Mouse (Mus musculus): ENCODE results near the gene Ttc21a. TPM values are rescaled to one million over a fixed set of nuclear protein-coding genes. Genes with fewer than 3 reads are reported as not detected.
A peak's percentile ranks its signal among the peaks of the same experiment; 100 is the strongest.

Ttc21a gene
- polyA plus RNA-seq, 1 experiment from 2014 or later: 1.3 TPM

DNA sequence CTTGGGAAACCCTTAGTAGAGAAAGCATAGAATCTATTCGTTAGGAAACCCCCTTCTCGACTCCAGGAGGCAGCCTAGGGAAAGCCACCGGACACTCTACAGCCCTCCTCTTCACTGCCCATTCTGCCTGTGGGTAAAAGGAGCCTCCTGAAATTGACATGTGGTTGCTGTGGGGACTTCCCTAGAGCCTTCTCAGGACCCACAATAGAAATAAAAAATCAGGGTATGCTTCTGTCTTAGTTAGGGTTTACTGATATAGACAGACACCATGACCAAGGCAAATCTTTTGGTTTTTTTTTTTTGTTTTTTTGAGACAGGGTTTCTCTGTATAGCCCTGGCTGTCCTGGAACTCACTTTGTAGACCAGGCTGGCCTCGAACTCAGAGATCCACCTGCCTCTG lies 58.7 kb downstream of the Ttc21a start:
- ATAC-seq (ENCODE audit: low read depth): no peak
- H3K4me2 ChIP-seq (ENCODE audit: low read depth, low read length): no peak overlapping the region
- no peaks in the 10 kb centered on the region for H3K9me3 ChIP-seq (ENCODE audit: control insufficient read depth, low read length)
- 80% methylated on average over 4 of the region's 4 CpGs for WGBS
- no peak overlapping the region for H3K9ac ChIP-seq (ENCODE audit: low read length)
- peaks cover 8% of the 10 kb centered on the region for H3K4me1 ChIP-seq (replicated peaks; ENCODE audit: control insufficient read depth, insufficient read depth, low read length)
- H3K36me3 ChIP-seq (ENCODE audit: control insufficient read depth, insufficient read depth, low read length): no peaks in the 10 kb centered on the region
- no peaks in the 10 kb centered on the region for H3K27me3 ChIP-seq (ENCODE audit: control insufficient read depth, insufficient read depth, low read depth, low read length)
- no peak overlapping the region for H3K4me3 ChIP-seq (ENCODE audit: low read length)
- H3K27ac ChIP-seq (ENCODE audit: low read length): no peak overlapping the region

GRCm38 (mm10) chr9:119998776-119999175 lies 61.4 kb downstream of the Ttc21a start:
- Histone ChIP-seq H3K27me3 (ENCODE audit: control insufficient read depth, insufficient read depth, low read depth, low read length) (no peaks in the 10 kb centered on the region), H3K4me2 (ENCODE audit: low read depth, low read length) (no peak overlapping the region), H3K27ac (ENCODE audit: low read length) (no peak overlapping the region), H3K4me3 (ENCODE audit: low read length) (no peak overlapping the region), H3K4me1 (replicated peaks; ENCODE audit: control insufficient read depth, insufficient read depth, low read length) (peaks cover 17% of the 10 kb centered on the region), H3K9me3 (ENCODE audit: control insufficient read depth, low read length) (no peaks in the 10 kb centered on the region), H3K9ac (ENCODE audit: low read length) (no peak overlapping the region), H3K36me3 (ENCODE audit: control insufficient read depth, insufficient read depth, low read length) (no peaks in the 10 kb centered on the region)
- WGBS: 77% methylated on average over 1 of the region's 1 CpGs
- ATAC-seq (ENCODE audit: low read depth): no peak

- Histone ChIP-seq H3K27ac (ENCODE audit: low read length) (no peak overlapping the region), H3K36me3 (ENCODE audit: control insufficient read depth, insufficient read depth, low read length) (no peaks in the 10 kb centered on the region), H3K27me3 (ENCODE audit: control insufficient read depth, insufficient read depth, low read depth, low read length) (no peaks in the 10 kb centered on the region), H3K4me3 (ENCODE audit: low read length) (no peak overlapping the region), H3K9ac (ENCODE audit: low read length) (no peak overlapping the region), H3K4me1 (replicated peaks; ENCODE audit: control insufficient read depth, insufficient read depth, low read length) (peaks cover 17% of the 10 kb centered on the region), H3K9me3 (ENCODE audit: control insufficient read depth, low read length) (no peaks in the 10 kb centered on the region), H3K4me2 (ENCODE audit: low read depth, low read length) (no peak overlapping the region)
- WGBS: 60% methylated on average over 6 of the region's 6 CpGs
- ATAC-seq (ENCODE audit: low read depth): no peak
These were observed 62.2 kb downstream of the Ttc21a start for GRCm38 (mm10) chr9:119999636-120000035.

GRCm38 (mm10) chr9:120000761-120001160 lies 63.4 kb downstream of the Ttc21a start:
- H3K9me3 ChIP-seq (ENCODE audit: control insufficient read depth, low read length): no peaks in the 10 kb centered on the region
- ATAC-seq (ENCODE audit: low read depth): no peak
- peak overlapping the region; percentile 93 for H3K27ac ChIP-seq (ENCODE audit: low read length)
- no peak overlapping the region for H3K9ac ChIP-seq (ENCODE audit: low read length)
- no peak overlapping the region for H3K4me3 ChIP-seq (ENCODE audit: low read length)
- no peaks in the 10 kb centered on the region for H3K36me3 ChIP-seq (ENCODE audit: control insufficient read depth, insufficient read depth, low read length)
- WGBS: 69% methylated on average over 5 of the region's 5 CpGs
- H3K27me3 ChIP-seq (ENCODE audit: control insufficient read depth, insufficient read depth, low read depth, low read length): no peaks in the 10 kb centered on the region
- H3K4me1 ChIP-seq (replicated peaks; ENCODE audit: control insufficient read depth, insufficient read depth, low read length): peaks cover 17% of the 10 kb centered on the region
- H3K4me2 ChIP-seq (ENCODE audit: low read depth, low read length): no peak overlapping the region

DNA sequence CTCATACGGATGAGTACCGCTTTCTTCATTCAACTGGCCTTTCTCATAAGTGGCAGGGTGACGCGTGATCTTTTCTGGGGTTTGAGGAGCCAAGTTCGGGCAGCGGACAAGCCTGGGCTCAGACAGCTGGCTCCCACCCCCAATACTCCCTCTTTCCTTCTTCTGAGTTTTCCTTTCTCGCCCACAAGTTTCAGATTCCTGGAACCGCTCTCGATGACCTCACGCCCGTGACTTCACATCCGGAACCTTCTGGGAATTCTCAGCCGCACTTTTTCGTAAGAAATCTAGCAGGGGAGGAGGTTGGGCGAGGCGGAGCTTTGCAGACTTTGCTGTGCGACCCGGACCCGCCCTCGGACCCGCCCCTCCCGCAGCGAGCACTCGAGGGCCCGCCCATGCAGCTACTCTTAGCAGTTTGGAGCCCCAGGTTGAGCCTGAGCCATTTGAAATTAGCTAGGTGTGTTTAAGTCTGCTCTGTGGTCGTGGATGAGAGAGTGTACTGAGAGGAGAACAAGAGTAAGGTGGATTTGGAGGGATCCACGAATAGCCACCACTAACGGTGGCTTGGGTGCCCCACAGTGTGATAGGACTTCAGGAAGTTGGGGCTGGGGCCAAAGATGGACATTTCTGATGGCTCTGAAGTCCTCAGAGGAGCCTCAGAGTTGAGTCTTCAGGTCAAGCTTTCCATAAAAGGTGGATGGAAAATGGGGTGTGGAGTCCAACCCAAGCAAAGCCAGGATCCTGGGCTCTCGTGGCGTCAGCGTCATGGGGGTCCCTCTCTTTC lies 64.7 kb downstream of the Ttc21a start:
- no peaks in the 10 kb centered on the region for H3K36me3 ChIP-seq (ENCODE audit: control insufficient read depth, insufficient read depth, low read length)
- peak overlapping the region; percentile 71 for H3K4me2 ChIP-seq (ENCODE audit: low read depth, low read length)
- 8% methylated on average over 31 of the region's 31 CpGs for WGBS
- H3K27ac ChIP-seq (ENCODE audit: low read length): peak overlapping the region; percentile 93
- peak; percentile 92 for ATAC-seq (ENCODE audit: low read depth)
- H3K4me3 ChIP-seq (ENCODE audit: low read length): peak overlapping the region; percentile 50
- H3K9me3 ChIP-seq (ENCODE audit: control insufficient read depth, low read length): no peaks in the 10 kb centered on the region
- peaks cover 20% of the 10 kb centered on the region for H3K4me1 ChIP-seq (replicated peaks; ENCODE audit: control insufficient read depth, insufficient read depth, low read length)
- H3K9ac ChIP-seq (ENCODE audit: low read length): peak overlapping the region; percentile 69
- H3K27me3 ChIP-seq (ENCODE audit: control insufficient read depth, insufficient read depth, low read depth, low read length): no peaks in the 10 kb centered on the region

- peaks cover 20% of the 10 kb centered on the region for H3K4me1 ChIP-seq (replicated peaks; ENCODE audit: control insufficient read depth, insufficient read depth, low read length)
- no peaks in the 10 kb centered on the region for H3K27me3 ChIP-seq (ENCODE audit: control insufficient read depth, insufficient read depth, low read depth, low read length)
- H3K9me3 ChIP-seq (ENCODE audit: control insufficient read depth, low read length): no peaks in the 10 kb centered on the region
- WGBS: 81% methylated on average over 5 of the region's 5 CpGs
- no peaks in the 10 kb centered on the region for H3K36me3 ChIP-seq (ENCODE audit: control insufficient read depth, insufficient read depth, low read length)
- H3K4me3 ChIP-seq (ENCODE audit: low read length): no peak overlapping the region
- H3K9ac ChIP-seq (ENCODE audit: low read length): no peak overlapping the region
- no peak for ATAC-seq (ENCODE audit: low read depth)
- H3K27ac ChIP-seq (ENCODE audit: low read length): no peak overlapping the region
- H3K4me2 ChIP-seq (ENCODE audit: low read depth, low read length): no peak overlapping the region
These were observed 65.5 kb downstream of the Ttc21a start for GRCm38 (mm10) chr9:120002893-120003292.

DNA sequence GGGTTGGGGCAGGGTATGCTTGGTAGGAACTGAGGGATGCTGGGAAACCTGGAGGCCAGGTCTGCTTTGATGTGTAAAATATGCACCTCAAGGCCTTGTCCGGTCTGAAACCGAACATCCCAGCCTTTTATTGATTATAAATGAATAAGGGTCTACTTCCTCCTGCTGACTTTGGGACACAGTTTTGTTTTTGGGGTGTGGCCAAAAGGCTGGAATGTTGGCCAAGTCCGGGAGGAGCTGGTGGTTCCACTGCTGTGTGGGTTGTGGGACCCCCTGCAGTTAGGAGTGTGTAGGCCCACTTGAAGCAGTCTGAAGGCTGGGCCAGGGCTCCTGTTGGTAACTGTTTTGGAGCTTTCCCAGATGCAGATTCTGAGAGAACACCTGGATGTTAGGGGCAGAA lies 68.5 kb downstream of the Ttc21a start:
- no peaks in the 10 kb centered on the region for H3K9me3 ChIP-seq (ENCODE audit: control insufficient read depth, low read length)
- no peak overlapping the region for H3K4me3 ChIP-seq (ENCODE audit: low read length)
- H3K27me3 ChIP-seq (ENCODE audit: control insufficient read depth, insufficient read depth, low read depth, low read length): no peaks in the 10 kb centered on the region
- no peaks in the 10 kb centered on the region for H3K36me3 ChIP-seq (ENCODE audit: control insufficient read depth, insufficient read depth, low read length)
- H3K9ac ChIP-seq (ENCODE audit: low read length): no peak overlapping the region
- no peak overlapping the region for H3K27ac ChIP-seq (ENCODE audit: low read length)
- ATAC-seq (ENCODE audit: low read depth): no peak
- no peak overlapping the region for H3K4me2 ChIP-seq (ENCODE audit: low read depth, low read length)
- WGBS: 50% methylated on average over 3 of the region's 3 CpGs
- H3K4me1 ChIP-seq (replicated peaks; ENCODE audit: control insufficient read depth, insufficient read depth, low read length): peaks cover 23% of the 10 kb centered on the region

- no peak overlapping the region for H3K27ac ChIP-seq (ENCODE audit: low read length)
These were observed 70.4 kb downstream of the Ttc21a start for GRCm38 (mm10) chr9:120007833-120008232.

GRCm38 (mm10) chr9:120009226-120009841 lies 71.9 kb downstream of the Ttc21a start:
- WGBS: 75% methylated on average over 7 of the region's 7 CpGs
- H3K4me3 ChIP-seq (ENCODE audit: low read length): no peak overlapping the region
- H3K36me3 ChIP-seq (ENCODE audit: control insufficient read depth, insufficient read depth, low read length): no peaks in the 10 kb centered on the region
- no peak overlapping the region for H3K4me2 ChIP-seq (ENCODE audit: low read depth, low read length)
- no peak overlapping the region for H3K9ac ChIP-seq (ENCODE audit: low read length)
- no peak overlapping the region for H3K27ac ChIP-seq (ENCODE audit: low read length)
- no peaks in the 10 kb centered on the region for H3K9me3 ChIP-seq (ENCODE audit: control insufficient read depth, low read length)
- ATAC-seq (ENCODE audit: low read depth): no peak
- H3K27me3 ChIP-seq (ENCODE audit: control insufficient read depth, insufficient read depth, low read depth, low read length): no peaks in the 10 kb centered on the region
- peaks cover 13% of the 10 kb centered on the region for H3K4me1 ChIP-seq (replicated peaks; ENCODE audit: control insufficient read depth, insufficient read depth, low read length)

More at GRCm38 (mm10) chr9:120007833-120008232, 70.4 kb downstream of the Ttc21a start:
- Histone ChIP-seq H3K9ac (ENCODE audit: low read length) (no peak overlapping the region), H3K4me3 (ENCODE audit: low read length) (no peak overlapping the region), H3K27me3 (ENCODE audit: control insufficient read depth, insufficient read depth, low read depth, low read length) (no peaks in the 10 kb centered on the region), H3K36me3 (ENCODE audit: control insufficient read depth, insufficient read depth, low read length) (no peaks in the 10 kb centered on the region), H3K4me1 (replicated peaks; ENCODE audit: control insufficient read depth, insufficient read depth, low read length) (peaks cover 13% of the 10 kb centered on the region), H3K4me2 (ENCODE audit: low read depth, low read length) (no peak overlapping the region), H3K9me3 (ENCODE audit: control insufficient read depth, low read length) (no peaks in the 10 kb centered on the region)
- ATAC-seq (ENCODE audit: low read depth): no peak
- 75% methylated on average over 1 of the region's 1 CpGs for WGBS
